Mouse (Mus musculus) CH12.LX (cell line): Measurements from ENCODE around the gene Olfr1130. TPM values are rescaled to one million over a fixed set of nuclear protein-coding genes. Genes with fewer than 3 reads are reported as not detected.

Source experiments
- polyA plus RNA-seq: library from polyadenylated mRNA; unstranded; fragments of >175 nt; gene quantifications from 2 replicates; pipeline ENCODE4 v1.2.1, GENCODE M21; 2012; ENCODE audit warnings: low read depth; ENCODE audit not compliant: insufficient read length
- total RNA-seq, 2 experiments: library from RNA; depleted of rRNA; stranded (reverse); fragments of 300-350 nt in 1 of 2; fragments of >200 nt in 1 of 2; gene quantifications; 2 replicates each; pipeline ENCODE4 v1.2.3; 2012 to 2014

Gene Olfr1130
- total and polyA plus RNA-seq, 3 experiments = not detected

Other genes starting within 250 kb of the Olfr1130 start
Only the 20 nearest of the 26 such genes appear.
- not detected in 2 replicates for gene Olfr1123, start 189.6 kb upstream of the Olfr1130 start, total RNA-seq (2012; rRNA removed)
- not detected in 2 replicates for gene Olfr1123, start 189.6 kb upstream of the Olfr1130 start, total RNA-seq (2014; rRNA removed)
- not detected in 2 replicates for gene Olfr1123, start 189.6 kb upstream of the Olfr1130 start, polyA plus RNA-seq
- not detected in 2 replicates for gene Olfr1124, start 175.9 kb upstream of the Olfr1130 start, total RNA-seq (2012; rRNA removed)
- not detected in 2 replicates for gene Olfr1124, start 175.9 kb upstream of the Olfr1130 start, total RNA-seq (2014; rRNA removed)
- not detected in 2 replicates for gene Olfr1124, start 175.9 kb upstream of the Olfr1130 start, polyA plus RNA-seq
- not detected in 2 replicates for gene Olfr1126, start 152.2 kb upstream of the Olfr1130 start, total RNA-seq (2012; rRNA removed)
- gene Olfr1126, start 152.2 kb upstream of the Olfr1130 start, total RNA-seq (2014; rRNA removed) = not detected in 2 replicates
- not detected in 2 replicates for gene Olfr1126, start 152.2 kb upstream of the Olfr1130 start, polyA plus RNA-seq
- not detected in 2 replicates for gene Pramel7, start 109.1 kb upstream of the Olfr1130 start, total RNA-seq (2012; rRNA removed)
- not detected in 2 replicates for gene Pramel7, start 109.1 kb upstream of the Olfr1130 start, total RNA-seq (2014; rRNA removed)
- not detected in 2 replicates for gene Pramel7, start 109.1 kb upstream of the Olfr1130 start, polyA plus RNA-seq
- not detected in 2 replicates for gene Pramel6, start 99.6 kb upstream of the Olfr1130 start, total RNA-seq (2012; rRNA removed)
- gene Pramel6, start 99.6 kb upstream of the Olfr1130 start, total RNA-seq (2014; rRNA removed) = not detected in 2 replicates
- not detected in 2 replicates for gene Pramel6, start 99.6 kb upstream of the Olfr1130 start, polyA plus RNA-seq
- gene Olfr153, start 74.4 kb upstream of the Olfr1130 start, total RNA-seq (2012; rRNA removed) = not detected in 2 replicates
- gene Olfr153, start 74.4 kb upstream of the Olfr1130 start, total RNA-seq (2014; rRNA removed) = not detected in 2 replicates
- not detected in 2 replicates for gene Olfr153, start 74.4 kb upstream of the Olfr1130 start, polyA plus RNA-seq
- not detected in 2 replicates for gene Olfr1128, start 60.7 kb upstream of the Olfr1130 start, total RNA-seq (2012; rRNA removed)
- not detected in 2 replicates for gene Olfr1128, start 60.7 kb upstream of the Olfr1130 start, total RNA-seq (2014; rRNA removed)
- not detected in 2 replicates for gene Olfr1128, start 60.7 kb upstream of the Olfr1130 start, polyA plus RNA-seq
- gene Olfr1129, start 32.3 kb upstream of the Olfr1130 start, total RNA-seq (2012; rRNA removed) = not detected in 2 replicates
- gene Olfr1129, start 32.3 kb upstream of the Olfr1130 start, total RNA-seq (2014; rRNA removed) = not detected in 2 replicates
- gene Olfr1129, start 32.3 kb upstream of the Olfr1130 start, polyA plus RNA-seq = 0.17 TPM in 1 of 2 replicates, not detected in the other
- not detected in 2 replicates for gene Olfr1131, start 20.9 kb downstream of the Olfr1130 start, total RNA-seq (2012; rRNA removed)
- gene Olfr1131, start 20.9 kb downstream of the Olfr1130 start, total RNA-seq (2014; rRNA removed) = not detected in 2 replicates
- gene Olfr1131, start 20.9 kb downstream of the Olfr1130 start, polyA plus RNA-seq = not detected in 2 replicates
- not detected in 2 replicates for gene Olfr1132, start 31.3 kb downstream of the Olfr1130 start, total RNA-seq (2012; rRNA removed)
- gene Olfr1132, start 31.3 kb downstream of the Olfr1130 start, total RNA-seq (2014; rRNA removed) = not detected in 2 replicates
- gene Olfr1132, start 31.3 kb downstream of the Olfr1130 start, polyA plus RNA-seq = not detected in 2 replicates
- not detected in 2 replicates for gene Olfr1133, start 41.2 kb downstream of the Olfr1130 start, total RNA-seq (2012; rRNA removed)
- not detected in 2 replicates for gene Olfr1133, start 41.2 kb downstream of the Olfr1130 start, total RNA-seq (2014; rRNA removed)
- gene Olfr1133, start 41.2 kb downstream of the Olfr1130 start, polyA plus RNA-seq = not detected in 2 replicates
- gene Olfr1134, start 52.2 kb downstream of the Olfr1130 start, total RNA-seq (2012; rRNA removed) = not detected in 2 replicates
- not detected in 2 replicates for gene Olfr1134, start 52.2 kb downstream of the Olfr1130 start, total RNA-seq (2014; rRNA removed)
- not detected in 2 replicates for gene Olfr1134, start 52.2 kb downstream of the Olfr1130 start, polyA plus RNA-seq
- not detected in 2 replicates for gene Olfr1135, start 67.5 kb downstream of the Olfr1130 start, total RNA-seq (2012; rRNA removed)
- not detected in 2 replicates for gene Olfr1135, start 67.5 kb downstream of the Olfr1130 start, total RNA-seq (2014; rRNA removed)
- gene Olfr1135, start 67.5 kb downstream of the Olfr1130 start, polyA plus RNA-seq = not detected in 2 replicates
- not detected in 2 replicates for gene Olfr1136, start 87.7 kb downstream of the Olfr1130 start, total RNA-seq (2012; rRNA removed)
- gene Olfr1136, start 87.7 kb downstream of the Olfr1130 start, total RNA-seq (2014; rRNA removed) = not detected in 2 replicates
- not detected in 2 replicates for gene Olfr1136, start 87.7 kb downstream of the Olfr1130 start, polyA plus RNA-seq
- not detected in 2 replicates for gene Olfr1137, start 107.0 kb downstream of the Olfr1130 start, total RNA-seq (2012; rRNA removed)
- gene Olfr1137, start 107.0 kb downstream of the Olfr1130 start, total RNA-seq (2014; rRNA removed) = not detected in 2 replicates
- gene Olfr1137, start 107.0 kb downstream of the Olfr1130 start, polyA plus RNA-seq = not detected in 2 replicates
- not detected in 2 replicates for gene Olfr1138, start 133.8 kb downstream of the Olfr1130 start, total RNA-seq (2012; rRNA removed)
- not detected in 2 replicates for gene Olfr1138, start 133.8 kb downstream of the Olfr1130 start, total RNA-seq (2014; rRNA removed)
- not detected in 2 replicates for gene Olfr1138, start 133.8 kb downstream of the Olfr1130 start, polyA plus RNA-seq
- gene Olfr1140, start 137.5 kb downstream of the Olfr1130 start, total RNA-seq (2012; rRNA removed) = not detected in 2 replicates
- not detected in 2 replicates for gene Olfr1140, start 137.5 kb downstream of the Olfr1130 start, total RNA-seq (2014; rRNA removed)
- gene Olfr1140, start 137.5 kb downstream of the Olfr1130 start, polyA plus RNA-seq = not detected in 2 replicates
- not detected in 2 replicates for gene Olfr1141, start 147.8 kb downstream of the Olfr1130 start, total RNA-seq (2012; rRNA removed)
- gene Olfr1141, start 147.8 kb downstream of the Olfr1130 start, total RNA-seq (2014; rRNA removed) = not detected in 2 replicates
- gene Olfr1141, start 147.8 kb downstream of the Olfr1130 start, polyA plus RNA-seq = not detected in 2 replicates
- gene Olfr152, start 173.3 kb downstream of the Olfr1130 start, total RNA-seq (2012; rRNA removed) = not detected in 2 replicates
- not detected in 2 replicates for gene Olfr152, start 173.3 kb downstream of the Olfr1130 start, total RNA-seq (2014; rRNA removed)
- not detected in 2 replicates for gene Olfr152, start 173.3 kb downstream of the Olfr1130 start, polyA plus RNA-seq
- gene Olfr1143, start 194.4 kb downstream of the Olfr1130 start, total RNA-seq (2012; rRNA removed) = not detected in 2 replicates
- gene Olfr1143, start 194.4 kb downstream of the Olfr1130 start, total RNA-seq (2014; rRNA removed) = not detected in 2 replicates
- gene Olfr1143, start 194.4 kb downstream of the Olfr1130 start, polyA plus RNA-seq = not detected in 2 replicates